Mouse (Mus musculus): ENCODE data around the gene Gm49368.

DNA sequence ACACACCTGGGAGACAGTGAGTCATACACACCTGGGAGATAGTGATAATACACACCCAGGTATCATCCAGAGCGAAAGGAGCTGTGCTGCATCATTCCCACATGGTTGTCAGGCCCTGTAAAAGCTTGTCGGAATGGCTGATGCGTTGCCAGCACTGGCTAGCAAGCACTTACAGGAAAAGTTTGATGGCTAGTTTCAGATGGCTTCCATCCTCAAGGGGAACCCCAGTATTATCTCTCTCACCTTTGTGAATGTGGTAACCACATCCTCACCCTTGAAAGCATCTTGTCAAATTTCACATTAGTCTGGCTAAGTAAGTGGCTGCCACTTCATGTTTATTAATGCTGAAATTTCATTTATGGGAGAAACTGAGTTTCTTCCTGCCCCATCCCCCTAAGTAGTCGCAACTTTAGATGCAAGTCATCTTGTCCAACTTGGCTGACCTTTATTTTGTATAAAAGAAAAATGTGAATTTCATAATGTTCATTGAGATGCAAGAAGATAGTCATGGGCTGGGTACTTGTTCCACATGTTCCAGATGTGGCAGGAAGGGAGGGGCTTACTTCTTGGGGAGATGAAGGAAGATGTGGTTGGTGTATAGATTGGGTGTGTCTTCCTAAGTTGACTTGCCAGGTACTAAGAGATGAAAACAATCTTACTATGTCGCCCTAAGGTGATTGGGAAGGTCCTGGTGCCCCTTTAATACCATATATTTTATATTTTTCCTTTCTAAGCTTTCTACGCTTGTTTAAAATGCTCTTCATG, 57.4 kb downstream of the Gm49368 start:
- TF ChIP-seq CTCF (IDR thresholded peaks at IDR 0.05; ENCODE audit: low read depth), result no peak
- TF ChIP-seq EP300 (IDR thresholded peaks at IDR 0.05; ENCODE audit: low read depth), result no peak

Measured in heart, postnatal 0 days (tissue).